Mouse (Mus musculus) adrenal gland, adult (tissue): ENCODE data around the gene Bcor.

Experiments
- DNase-seq, 2 experiments: peaks; one replicate each; pipeline ENCODE4 v3.0.0; 2022 to 2023; ENCODE audit warnings: low spot score in 1 of 2; ENCODE audit not compliant: inconsistent age in 2 of 2

Gene Bcor

DNA sequence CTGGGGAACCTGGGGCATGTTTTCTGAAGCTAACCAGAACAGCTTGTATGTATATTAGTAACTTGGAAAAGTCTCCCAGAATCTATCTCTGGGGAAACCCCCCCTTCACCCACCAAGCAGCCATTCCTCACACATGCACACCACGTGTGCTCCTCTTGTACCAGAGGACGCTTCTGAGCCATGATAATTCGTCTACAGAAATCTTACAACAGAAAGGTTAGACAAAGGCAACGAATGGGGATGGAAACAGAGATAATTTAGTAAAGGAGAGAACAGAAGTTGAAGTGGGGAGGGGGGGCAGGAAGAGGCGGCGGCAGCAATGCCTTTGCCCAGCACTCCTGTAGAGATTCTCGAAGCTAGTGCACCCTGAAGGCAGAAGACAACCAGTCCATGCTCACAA, 172.6 kb downstream of the Bcor start:
- no peak for DNase-seq
